Mouse (Mus musculus) intestine, embryonic 15.5 days (tissue): ENCODE data around the gene Ctf1. TPM values are rescaled to one million over a fixed set of nuclear protein-coding genes. Genes with fewer than 3 reads are reported as not detected.
A peak's percentile ranks its signal among the peaks of the same experiment; 100 is the strongest.

Experiments used
- ATAC-seq: fragments of 200-750 bp; cut with Nextera tagmentation; 2 replicates; pipeline ENCODE4 v1.8.0; 2017; ENCODE audit warnings: moderate TSS enrichment, moderate library complexity
- H3K27ac ChIP-seq: fragments of 300-500 bp; sonication (generic); 2 replicates; pipeline ENCODE4 v1.5.1; 2015; ENCODE audit warnings: mild to moderate bottlenecking, inconsistent platforms
- H3K27me3 ChIP-seq: fragments of 300-500 bp; sonication (generic); replicated peaks from 2 replicates; pipeline ENCODE4 v1.6.1; 2015; ENCODE audit warnings: inconsistent platforms
- H3K36me3 ChIP-seq: fragments of 300-500 bp; sonication (generic); 2 replicates; pipeline ENCODE4 v1.6.1; 2015; ENCODE audit warnings: inconsistent platforms
- H3K4me1 ChIP-seq: fragments of 300-500 bp; sonication (generic); replicated peaks from 2 replicates; pipeline ENCODE4 v1.6.1; 2015; ENCODE audit warnings: inconsistent platforms
- H3K4me2 ChIP-seq: fragments of 300-500 bp; sonication (generic); replicated peaks from 2 replicates; pipeline ENCODE4 v1.6.1; 2015; ENCODE audit warnings: mild to moderate bottlenecking, inconsistent platforms
- H3K4me3 ChIP-seq: fragments of 300-500 bp; sonication (generic); replicated peaks from 2 replicates; pipeline ENCODE4 v1.5.1; 2015; ENCODE audit warnings: inconsistent platforms
- H3K9ac ChIP-seq: fragments of 300-500 bp; sonication (generic); 2 replicates; pipeline ENCODE4 v1.6.1; 2015; ENCODE audit warnings: inconsistent platforms
- H3K9me3 ChIP-seq: fragments of 300-500 bp; sonication (generic); 2 replicates; pipeline ENCODE4 v1.6.1; 2016; ENCODE audit warnings: inconsistent platforms
- WGBS: fragments of 180-500 bp; shearing (Covaris S2); methylation state at CpG from one replicate; pipeline ENCODE4 v1.1.7; 2015; 5-methylcytosine and 5-hydroxymethylcytosine counted together
- microRNA counts: library from miRNA; unstranded; fragments of <30 nt; microRNA quantifications from one replicate; lab custom pipeline; 2016
- polyA plus RNA-seq: library from polyadenylated mRNA; unstranded; fragments of >200 nt; fragmentation: Nextera tagmentation; extraction: Ambion mirVana; gene quantifications from 2 replicates; pipeline ENCODE4 v1.2.1, GENCODE M21; 2015

Ctf1 gene
- polyA plus RNA-seq, 1 experiment from 2014 or later: 9.4 TPM

- Histone ChIP-seq H3K4me2 (no peak overlapping the region), H3K27me3 (no peaks in the 10 kb centered on the region), H3K36me3 (peaks cover 22% of the 10 kb centered on the region; the same call in 1 of the 2 replicates), H3K4me3 (no peak overlapping the region), H3K9ac (no peak overlapping the region), H3K9me3 (no peaks in the 10 kb centered on the region), H3K27ac (no peak overlapping the region), H3K4me1 (peaks cover 19% of the 10 kb centered on the region)
- WGBS: 78% methylated on average over 17 of the region's 17 CpGs
- ATAC-seq: no peak; the same call in 1 of the 2 replicates
These were observed 54.5 kb downstream of the Ctf1 start for GRCm38 (mm10) chr7:127766851-127767609.

MicroRNAs encoded within 50 kb of the gene (microRNA counts, 519-probe panel; counts per million panel counts)
- microRNA mmu-miR-762 (lab: Ali Mortazavi, UCI): 2,005 counts per million, percentile 45 among the panel's probes with 10 or more counts

Other genes with a start within 250 kb of the Ctf1 start
- 8.9 and 9.2 TPM in 2 replicates for gene Fbrs, start 233.5 kb upstream of the Ctf1 start, polyA plus RNA-seq
- gene Srcap, start 200.8 kb upstream of the Ctf1 start, polyA plus RNA-seq: 37.6 and 37.9 TPM in 2 replicates
- 11.5 and 12.3 TPM in 2 replicates for gene Gm42715, start 193.2 kb upstream of the Ctf1 start, polyA plus RNA-seq
- gene Tmem265, start 151.3 kb upstream of the Ctf1 start, polyA plus RNA-seq: 5.5 and 5.6 TPM in 2 replicates
- 34.3 TPM in 2 replicates for gene Phkg2, start 139.4 kb upstream of the Ctf1 start, polyA plus RNA-seq
- gene Ccdc189, start 124.1 kb upstream of the Ctf1 start, polyA plus RNA-seq: 4.1 and 4.9 TPM in 2 replicates
- gene Rnf40, start 124.0 kb upstream of the Ctf1 start, polyA plus RNA-seq: 37.4 and 37.7 TPM in 2 replicates
- gene Zfp629, start 96.9 kb upstream of the Ctf1 start, polyA plus RNA-seq: 8.8 and 9.4 TPM in 2 replicates
- gene Bcl7c, start 3.8 kb upstream of the Ctf1 start, polyA plus RNA-seq: 48.1 and 52.8 TPM in 2 replicates
- gene Ctf2, start 19.4 kb downstream of the Ctf1 start, polyA plus RNA-seq: 0.13 and 0.29 TPM in 2 replicates
- 3.2 and 4.3 TPM in 2 replicates for gene Fbxl19, start 31.8 kb downstream of the Ctf1 start, polyA plus RNA-seq
- 22.9 and 25.5 TPM in 2 replicates for gene Orai3, start 57.1 kb downstream of the Ctf1 start, polyA plus RNA-seq
- gene Setd1a, start 63.9 kb downstream of the Ctf1 start, polyA plus RNA-seq: 15.2 and 17.4 TPM in 2 replicates
- gene Gm49388, start 72.9 kb downstream of the Ctf1 start, polyA plus RNA-seq: not detected in 2 replicates
- gene Hsd3b7, start 87.9 kb downstream of the Ctf1 start, polyA plus RNA-seq: 28.0 and 31.2 TPM in 2 replicates
- gene Stx4a, start 111.6 kb downstream of the Ctf1 start, polyA plus RNA-seq: 40.6 and 40.7 TPM in 2 replicates
- gene Stx1b, start 111.8 kb downstream of the Ctf1 start, polyA plus RNA-seq: 3.2 and 3.4 TPM in 2 replicates
- 8.6 and 9.6 TPM in 2 replicates for gene Zfp646, start 163.5 kb downstream of the Ctf1 start, polyA plus RNA-seq
- 15.5 and 15.6 TPM in 2 replicates for gene Zfp668, start 164.1 kb downstream of the Ctf1 start, polyA plus RNA-seq
- gene Prss53, start 178.2 kb downstream of the Ctf1 start, polyA plus RNA-seq: 1.7 and 2.3 TPM in 2 replicates
- not detected in 2 replicates for gene Gm21974, start 182.7 kb downstream of the Ctf1 start, polyA plus RNA-seq
- gene Vkorc1, start 182.9 kb downstream of the Ctf1 start, polyA plus RNA-seq: 203 and 241 TPM in 2 replicates
- 158 and 180 TPM in 2 replicates for gene Bckdk, start 191.3 kb downstream of the Ctf1 start, polyA plus RNA-seq
- 31.7 and 32.3 TPM in 2 replicates for gene Kat8, start 199.8 kb downstream of the Ctf1 start, polyA plus RNA-seq
- 58.5 and 67.5 TPM in 2 replicates for gene Prss8, start 217.4 kb downstream of the Ctf1 start, polyA plus RNA-seq
- gene Prss36, start 234.0 kb downstream of the Ctf1 start, polyA plus RNA-seq: 8.2 and 9.6 TPM in 2 replicates